Comparison of ENCODE assay signal across 1 mouse cellular context in the genomic region with DNA sequence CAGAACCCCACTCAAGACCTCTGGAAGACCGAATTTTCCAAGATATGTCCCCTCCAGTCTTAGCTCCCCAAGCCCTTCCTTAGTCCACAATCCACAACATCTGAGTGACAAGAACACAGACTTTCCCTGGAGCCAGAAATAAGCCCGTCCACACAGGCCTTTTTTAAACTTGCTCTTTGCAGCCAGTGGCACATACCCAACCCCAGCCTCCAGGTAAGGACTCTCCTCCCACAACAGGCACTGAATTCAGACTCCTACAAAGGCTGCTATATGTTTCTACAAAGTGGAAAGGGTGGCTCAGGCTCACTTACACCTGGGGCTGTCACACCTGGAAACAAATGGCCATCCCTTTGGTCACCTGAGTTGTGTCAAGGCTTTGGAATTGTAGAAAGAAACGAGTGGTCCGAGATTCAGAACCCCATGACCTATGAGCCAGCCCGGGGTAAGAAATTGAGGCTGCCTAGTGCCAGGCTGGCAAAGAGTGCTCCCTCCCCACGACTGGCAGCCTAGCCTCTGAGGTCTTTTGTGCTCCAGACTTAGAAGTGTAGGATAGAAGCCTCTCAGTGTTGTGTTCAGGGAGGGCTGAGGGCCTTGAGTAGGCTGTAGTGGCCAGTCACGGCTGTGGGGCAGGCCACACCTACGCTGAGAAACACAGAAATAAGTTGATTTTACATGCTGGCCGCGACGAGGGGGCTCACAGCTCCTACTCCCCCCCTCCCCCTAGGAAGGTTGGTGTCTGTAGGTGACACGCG.
TF ChIP-seq lines count a peak whose summit lies in the region.

No protein-coding gene starts in this region.

TF ChIP-seq in ES-E14, 5 proteins besides CTCF, POLR2A, EP300 and RAD21 (continued from another document):
- TF ChIP-seq ZNF384 (IDR thresholded peaks at IDR 0.05; ENCODE audit: low read depth, low read length): no peak
- no peak for TF ChIP-seq ZC3H11A (IDR thresholded peaks at IDR 0.05; ENCODE audit: borderline replicate concordance, low read depth, low read length)
